Mouse (Mus musculus): ENCODE results near the gene Gm47996. TPM values are rescaled to one million over a fixed set of nuclear protein-coding genes. Genes with fewer than 3 reads are reported as not detected.
A peak's percentile ranks its signal among the peaks of the same experiment; 100 is the strongest.

Gm47996 gene
- polyA plus RNA-seq, 1 experiment from 2014 or later = not detected

GRCm38 (mm10) chr1:151236141-151236930 lies 26.4 kb downstream of the Gm47996 start:
- H3K4me1 ChIP-seq = peaks cover 10% of the 10 kb centered on the region; the same call in 1 of the 2 replicates
- no peaks in the 10 kb centered on the region for H3K36me3 ChIP-seq
- H3K27ac ChIP-seq = no peak overlapping the region
- no peak for ATAC-seq (ENCODE audit: low FRiP score)
- no peak overlapping the region for H3K4me2 ChIP-seq (replicated peaks)
- no peak overlapping the region for H3K4me3 ChIP-seq
- H3K27me3 ChIP-seq = no peaks in the 10 kb centered on the region
- H3K9ac ChIP-seq = no peak overlapping the region
- WGBS = 79% methylated on average over 13 of the region's 13 CpGs
- H3K9me3 ChIP-seq (replicated peaks) = no peaks in the 10 kb centered on the region

- WGBS = 80% methylated on average over 3 of the region's 3 CpGs
Measured at GRCm38 (mm10) chr1:151237780-151238179, 27.8 kb downstream of the Gm47996 start.

GRCm38 (mm10) chr1:151243332-151243731 lies 33.4 kb downstream of the Gm47996 start:
- 92% methylated on average over 4 of the region's 4 CpGs for WGBS
- H3K27ac ChIP-seq = no peak overlapping the region
- H3K27me3 ChIP-seq = no peaks in the 10 kb centered on the region
- no peak overlapping the region for H3K9ac ChIP-seq
- no peak for ATAC-seq (ENCODE audit: low FRiP score)
- no peaks in the 10 kb centered on the region for H3K4me1 ChIP-seq
- H3K9me3 ChIP-seq (replicated peaks) = no peaks in the 10 kb centered on the region
- H3K4me3 ChIP-seq = no peak overlapping the region
- H3K36me3 ChIP-seq = no peaks in the 10 kb centered on the region
- no peak overlapping the region for H3K4me2 ChIP-seq (replicated peaks)

More at GRCm38 (mm10) chr1:151237780-151238179, 27.8 kb downstream of the Gm47996 start:
- Histone ChIP-seq H3K36me3 (no peaks in the 10 kb centered on the region), H3K9ac (no peak overlapping the region), H3K9me3 (replicated peaks) (no peaks in the 10 kb centered on the region), H3K4me1 (peaks cover 10% of the 10 kb centered on the region; the same call in 1 of the 2 replicates), H3K27ac (no peak overlapping the region), H3K4me3 (no peak overlapping the region), H3K27me3 (no peaks in the 10 kb centered on the region), H3K4me2 (replicated peaks) (no peak overlapping the region)
- ATAC-seq (ENCODE audit: low FRiP score) = no peak

- Histone ChIP-seq H3K4me3 (no peak overlapping the region), H3K4me1 (no peaks in the 10 kb centered on the region), H3K9me3 (replicated peaks) (no peaks in the 10 kb centered on the region), H3K4me2 (replicated peaks) (no peak overlapping the region), H3K9ac (no peak overlapping the region), H3K27ac (no peak overlapping the region), H3K27me3 (no peaks in the 10 kb centered on the region), H3K36me3 (no peaks in the 10 kb centered on the region)
- ATAC-seq (ENCODE audit: low FRiP score) = no peak
- 89% methylated on average over 5 of the region's 5 CpGs for WGBS
Measured at GRCm38 (mm10) chr1:151244013-151244412, 34.1 kb downstream of the Gm47996 start.

- Histone ChIP-seq H3K27ac (no peak overlapping the region), H3K9me3 (replicated peaks) (no peaks in the 10 kb centered on the region), H3K4me3 (no peak overlapping the region), H3K27me3 (no peaks in the 10 kb centered on the region), H3K9ac (no peak overlapping the region), H3K4me1 (no peaks in the 10 kb centered on the region), H3K36me3 (no peaks in the 10 kb centered on the region), H3K4me2 (replicated peaks) (no peak overlapping the region)
- ATAC-seq (ENCODE audit: low FRiP score) = no peak
- WGBS = 92% methylated on average over 4 of the region's 4 CpGs
Measured at GRCm38 (mm10) chr1:151244761-151245160, 34.8 kb downstream of the Gm47996 start.

- no peak for ATAC-seq (ENCODE audit: low FRiP score)
- Histone ChIP-seq H3K36me3 (no peaks in the 10 kb centered on the region), H3K4me1 (no peaks in the 10 kb centered on the region), H3K4me2 (replicated peaks) (no peak overlapping the region), H3K9ac (no peak overlapping the region), H3K27me3 (no peaks in the 10 kb centered on the region), H3K4me3 (no peak overlapping the region), H3K27ac (no peak overlapping the region), H3K9me3 (replicated peaks) (no peaks in the 10 kb centered on the region)
- 91% methylated on average over 10 of the region's 10 CpGs for WGBS
Measured at GRCm38 (mm10) chr1:151245165-151245564, 35.2 kb downstream of the Gm47996 start.

- H3K9ac ChIP-seq = no peak overlapping the region
- H3K4me3 ChIP-seq = no peak overlapping the region
- no peaks in the 10 kb centered on the region for H3K9me3 ChIP-seq (replicated peaks)
- H3K4me1 ChIP-seq = peaks cover 3% of the 10 kb centered on the region; the same call in 1 of the 2 replicates
- no peak overlapping the region for H3K27ac ChIP-seq
- WGBS = 74% methylated on average over 2 of the region's 2 CpGs
- H3K27me3 ChIP-seq = no peaks in the 10 kb centered on the region
- no peak overlapping the region for H3K4me2 ChIP-seq (replicated peaks)
- no peak for ATAC-seq (ENCODE audit: low FRiP score)
- H3K36me3 ChIP-seq = no peaks in the 10 kb centered on the region
Measured at GRCm38 (mm10) chr1:151245846-151246245, 35.9 kb downstream of the Gm47996 start.

GRCm38 (mm10) chr1:151250109-151250508 lies 40.2 kb downstream of the Gm47996 start:
- H3K9me3 ChIP-seq (replicated peaks) = no peaks in the 10 kb centered on the region
- H3K27ac ChIP-seq = no peak overlapping the region
- no peak overlapping the region for H3K4me3 ChIP-seq
- H3K36me3 ChIP-seq = no peaks in the 10 kb centered on the region
- ATAC-seq (ENCODE audit: low FRiP score) = no peak
- no peak overlapping the region for H3K9ac ChIP-seq
- no peak overlapping the region for H3K4me2 ChIP-seq (replicated peaks)
- H3K4me1 ChIP-seq = peaks cover 7% of the 10 kb centered on the region; the same call in 1 of the 2 replicates
- H3K27me3 ChIP-seq = no peaks in the 10 kb centered on the region
- 89% methylated on average over 3 of the region's 3 CpGs for WGBS

GRCm38 (mm10) chr1:151250529-151251193 lies 40.7 kb downstream of the Gm47996 start:
- H3K4me3 ChIP-seq = no peak overlapping the region
- H3K4me2 ChIP-seq (replicated peaks) = no peak overlapping the region
- no peak overlapping the region for H3K9ac ChIP-seq
- peak; percentile 43 for ATAC-seq (ENCODE audit: low FRiP score)
- WGBS = 56% methylated on average over 18 of the region's 18 CpGs
- peaks cover 7% of the 10 kb centered on the region; the same call in 1 of the 2 replicates for H3K4me1 ChIP-seq
- H3K27ac ChIP-seq = no peak overlapping the region
- H3K9me3 ChIP-seq (replicated peaks) = no peaks in the 10 kb centered on the region
- H3K27me3 ChIP-seq = no peaks in the 10 kb centered on the region
- H3K36me3 ChIP-seq = no peaks in the 10 kb centered on the region

GRCm38 (mm10) chr1:151251194-151252010 lies 41.5 kb downstream of the Gm47996 start:
- Histone ChIP-seq H3K4me1 (peaks cover 7% of the 10 kb centered on the region; the same call in 1 of the 2 replicates), H3K27ac (no peak overlapping the region), H3K36me3 (no peaks in the 10 kb centered on the region), H3K9ac (no peak overlapping the region), H3K27me3 (no peaks in the 10 kb centered on the region), H3K4me3 (no peak overlapping the region), H3K4me2 (replicated peaks) (no peak overlapping the region), H3K9me3 (replicated peaks) (no peaks in the 10 kb centered on the region)
- WGBS = 78% methylated on average over 14 of the region's 14 CpGs
- ATAC-seq (ENCODE audit: low FRiP score) = peak; percentile 38; the same call in 1 of the 2 replicates

GRCm38 (mm10) chr1:151255422-151255821 lies 45.5 kb downstream of the Gm47996 start:
- 87% methylated on average over 5 of the region's 5 CpGs for WGBS
- no peaks in the 10 kb centered on the region for H3K36me3 ChIP-seq
- no peaks in the 10 kb centered on the region for H3K27me3 ChIP-seq
- H3K9me3 ChIP-seq (replicated peaks) = no peaks in the 10 kb centered on the region
- no peak overlapping the region for H3K4me2 ChIP-seq (replicated peaks)
- no peak for ATAC-seq (ENCODE audit: low FRiP score)
- H3K9ac ChIP-seq = no peak overlapping the region
- peaks cover 10% of the 10 kb centered on the region for H3K4me1 ChIP-seq
- no peak overlapping the region for H3K4me3 ChIP-seq
- H3K27ac ChIP-seq = no peak overlapping the region
